Mouse (Mus musculus) cortical plate, adult 2 months (tissue): ENCODE results near the gene Gm10563. TPM values are rescaled to one million over a fixed set of nuclear protein-coding genes. Genes with fewer than 3 reads are reported as not detected.
"Not testable (repeated sequence)": the region's sequence is repeated elsewhere in the genome, so short reads cannot be mapped to it uniquely, and the experiment has no call there.

ENCODE experiments used
- H3K27ac ChIP-seq: fragments of 200-500 bp; 2 replicates; pipeline ENCODE4 v1.5.1; 2012; ENCODE audit warnings: low read length, control low read depth, inconsistent platforms; ENCODE audit not compliant: insufficient read depth
- H3K4me1 ChIP-seq: fragments of 200-500 bp; 2 replicates; pipeline ENCODE4 v1.6.1; 2011; ENCODE audit warnings: low read length; ENCODE audit not compliant: control insufficient read depth, insufficient read depth
- H3K4me3 ChIP-seq: fragments of 200-500 bp; 2 replicates; pipeline ENCODE4 v1.5.1; 2011; ENCODE audit warnings: mild to moderate bottlenecking, low read length, control low read depth; ENCODE audit not compliant: insufficient read depth
- CTCF ChIP-seq: fragments of 200-500 bp; IDR thresholded peaks from 2 replicates; pipeline ENCODE4 v1.5.1; 2011; ENCODE audit warnings: mild to moderate bottlenecking, control low read depth, low read length; ENCODE audit not compliant: insufficient read depth; ENCODE audit errors: extremely low read depth
- POLR2A ChIP-seq: fragments of 200-500 bp; IDR thresholded peaks from 2 replicates; pipeline ENCODE4 v1.6.1; 2011; ENCODE audit warnings: mild to moderate bottlenecking, low read length, control low read depth; ENCODE audit not compliant: insufficient read depth; ENCODE audit errors: extremely low read depth
- polyA plus RNA-seq: library from polyadenylated mRNA; depleted of rRNA; stranded (reverse); fragments of >200 nt; gene quantifications from 2 replicates; pipeline ENCODE4 v1.2.3, GENCODE M21; 2012; rRNA removed

Gm10563 gene
- polyA plus RNA-seq = not detected in 2 replicates

GRCm38 (mm10) chr4:155645308-155645707 is at the start of gene Gm10563:
Gene Gm10563, minus strand, starts transcription at chr4:155645408.
- H3K4me3 ChIP-seq, H3K27ac ChIP-seq, H3K4me1 ChIP-seq: not testable (repeated sequence)

- peak overlapping the region; percentile 87 for H3K4me3 ChIP-seq
- peak overlapping the region; percentile 98 for H3K27ac ChIP-seq
- TF ChIP-seq POLR2A (peak; percentile 71), CTCF (peak; percentile 18; the same call in 1 of the 2 replicates)
- H3K4me1 ChIP-seq = peaks cover 4% of the 10 kb centered on the region; the same call in 1 of the 2 replicates
These were observed 49.5 kb upstream of the Gm10563 start for GRCm38 (mm10) chr4:155694482-155695401.

GRCm38 (mm10) chr4:155694111-155694481 is 48.9 kb upstream of the Gm10563 start, which contains the start of gene Fndc10:
Gene Fndc10, plus strand, starts transcription at chr4:155694342.
- Histone ChIP-seq H3K4me3 (peak within 1 kb of the TSS; percentile 87), H3K27ac (peak within 1 kb of the TSS; percentile 98), H3K4me1 (peaks cover 4% of the 10 kb centered on the region; the same call in 1 of the 2 replicates)
- TF ChIP-seq CTCF (no peak), POLR2A (no peak)

- TF ChIP-seq CTCF = no peak
- no peak for TF ChIP-seq POLR2A
- Histone ChIP-seq H3K4me3 (no peak overlapping the region), H3K4me1 (peaks cover 4% of the 10 kb centered on the region; the same call in 1 of the 2 replicates), H3K27ac (no peak overlapping the region)
These were observed 47.2 kb upstream of the Gm10563 start for GRCm38 (mm10) chr4:155692421-155692820.

GRCm38 (mm10) chr4:155690571-155691375 is 45.6 kb upstream of the Gm10563 start:
- Histone ChIP-seq H3K4me1 (peaks cover 4% of the 10 kb centered on the region; the same call in 1 of the 2 replicates), H3K27ac (no peak overlapping the region), H3K4me3 (no peak overlapping the region)
- TF ChIP-seq POLR2A = no peak
- no peak for TF ChIP-seq CTCF

- not testable (repeated sequence) for H3K4me1 ChIP-seq, H3K27ac ChIP-seq, H3K4me3 ChIP-seq
These were observed 42.6 kb upstream of the Gm10563 start for GRCm38 (mm10) chr4:155687764-155688163.

- H3K4me3 ChIP-seq, H3K27ac ChIP-seq, H3K4me1 ChIP-seq: not testable (repeated sequence)
These were observed 38.6 kb upstream of the Gm10563 start for GRCm38 (mm10) chr4:155683670-155684277.

- H3K27ac ChIP-seq = no peak overlapping the region
These were observed 30.8 kb upstream of the Gm10563 start for GRCm38 (mm10) chr4:155675991-155676390.

GRCm38 (mm10) chr4:155672082-155672481 is 26.9 kb upstream of the Gm10563 start:
- peaks cover 3% of the 10 kb centered on the region for H3K4me1 ChIP-seq
- no peak overlapping the region for H3K4me3 ChIP-seq
- no peak overlapping the region for H3K27ac ChIP-seq
- TF ChIP-seq CTCF (no peak), POLR2A (no peak)

More at GRCm38 (mm10) chr4:155675991-155676390, 30.8 kb upstream of the Gm10563 start:
- no peaks in the 10 kb centered on the region for H3K4me1 ChIP-seq
- H3K4me3 ChIP-seq = no peak overlapping the region
- TF ChIP-seq POLR2A = no peak
- peak; percentile 45; the same call in 1 of the 2 replicates for TF ChIP-seq CTCF

- H3K4me1 ChIP-seq, H3K27ac ChIP-seq, H3K4me3 ChIP-seq: not testable (repeated sequence)
These were observed 25.0 kb upstream of the Gm10563 start for GRCm38 (mm10) chr4:155670236-155670635.
